Mouse (Mus musculus) cerebellum, adult 18-20 months (tissue): Measurements from ENCODE around the gene Gm20908.
"Not testable (repeated sequence)": the region's sequence is repeated elsewhere in the genome, so short reads cannot be mapped to it uniquely, and the experiment has no call there.

Source experiments
- DNase-seq, 2 experiments: peaks; one replicate each; pipeline ENCODE4 v3.0.0; 2021

Gene Gm20908

GRCm38 (mm10) chrY:64472966-64473365 is at the start of gene Gm20908:
Gm20908 (plus strand) TSS chrY:64473266.
- DNase-seq = not testable (repeated sequence)
